Mouse (Mus musculus) neural tube, embryonic 11.5 days (tissue): ENCODE results near the gene Gpr135. TPM values are rescaled to one million over a fixed set of nuclear protein-coding genes. Genes with fewer than 3 reads are reported as not detected.
"Not testable (repeated sequence)": the region's sequence is repeated elsewhere in the genome, so short reads cannot be mapped to it uniquely, and the experiment has no call there.

Source experiments
- ATAC-seq: fragments of 200-750 bp; cut with Nextera tagmentation; 2 replicates; pipeline ENCODE4 v1.8.0; 2017; ENCODE audit warnings: moderate number of reproducible peaks, mild to moderate bottlenecking, moderate TSS enrichment, moderate library complexity; ENCODE audit not compliant: insufficient read depth, low FRiP score, low TSS enrichment
- DNase-seq: peaks from one replicate; pipeline ENCODE4 v3.0.0-alpha.2; 2015; ENCODE audit warnings: low spot score
- H3K27ac ChIP-seq: fragments of 300-500 bp; sonication (generic); 2 replicates; pipeline ENCODE4 v1.5.1; 2014; ENCODE audit warnings: low read depth, mild to moderate bottlenecking, low read length
- H3K27me3 ChIP-seq: fragments of 300-500 bp; sonication (generic); 2 replicates; pipeline ENCODE4 v1.6.1; 2014; ENCODE audit warnings: mild to moderate bottlenecking, low read length, mixed read lengths; ENCODE audit not compliant: control insufficient read depth, insufficient read depth
- H3K36me3 ChIP-seq: fragments of 300-500 bp; sonication (generic); 2 replicates; pipeline ENCODE4 v1.6.1; 2014; ENCODE audit warnings: mild to moderate bottlenecking, low read length, moderate library complexity, mixed read lengths; ENCODE audit not compliant: control insufficient read depth, insufficient read depth
- H3K4me1 ChIP-seq: fragments of 300-500 bp; sonication (generic); 2 replicates; pipeline ENCODE4 v1.6.1; 2014; ENCODE audit warnings: low read length, mixed read lengths; ENCODE audit not compliant: control insufficient read depth, insufficient read depth
- H3K4me2 ChIP-seq: fragments of 300-500 bp; sonication (generic); 2 replicates; pipeline ENCODE4 v1.6.1; 2014; ENCODE audit warnings: low read depth, mild to moderate bottlenecking, moderate library complexity
- H3K4me3 ChIP-seq: fragments of 300-500 bp; sonication (generic); 2 replicates; pipeline ENCODE4 v1.5.1; 2014; ENCODE audit warnings: low read depth, low read length
- H3K9ac ChIP-seq: fragments of 300-500 bp; sonication (generic); 2 replicates; pipeline ENCODE4 v1.6.1; 2014; ENCODE audit warnings: mild to moderate bottlenecking, low read length
- H3K9me3 ChIP-seq: fragments of 300-500 bp; sonication (generic); 2 replicates; pipeline ENCODE4 v1.6.1; 2016; ENCODE audit warnings: low read length; ENCODE audit not compliant: control insufficient read depth
- WGBS: fragments of 180-500 bp; shearing (Covaris S2); extraction: QIAGEN DNeasy Blood & Tissue Kit; methylation state at CpG from one replicate; pipeline ENCODE4 v1.1.7; 2014; 5-methylcytosine and 5-hydroxymethylcytosine counted together
- polyA plus RNA-seq: library from polyadenylated mRNA; unstranded; fragments of >200 nt; fragmentation: Nextera tagmentation; extraction: Ambion mirVana; gene quantifications from 2 replicates; pipeline ENCODE4 v1.2.1, GENCODE M21; 2014

The Gpr135 gene
- polyA plus RNA-seq, 1 experiment from 2014 or later: 0.99 TPM

- 5% methylated on average over 40 of the region's 40 CpGs for WGBS
- Histone ChIP-seq H3K4me2 (peak overlapping the region; percentile 98), H3K27me3 (peaks cover 10% of the 10 kb centered on the region), H3K4me1 (no peaks in the 10 kb centered on the region), H3K9me3 (no peaks in the 10 kb centered on the region), H3K4me3 (peak overlapping the region; percentile 69), H3K36me3 (no peaks in the 10 kb centered on the region), H3K9ac (peak overlapping the region; percentile 59), H3K27ac (0 out of 2 replicates have a peak overlapping the region, but pooled peaks have one; percentile 60)
- ATAC-seq: peak; percentile 3; the same call in 1 of the 2 replicates
- no peak for DNase-seq
Observed at GRCm38 (mm10) chr12:72069626-72070326, 1.1 kb downstream of the Gpr135 start.

DNA sequence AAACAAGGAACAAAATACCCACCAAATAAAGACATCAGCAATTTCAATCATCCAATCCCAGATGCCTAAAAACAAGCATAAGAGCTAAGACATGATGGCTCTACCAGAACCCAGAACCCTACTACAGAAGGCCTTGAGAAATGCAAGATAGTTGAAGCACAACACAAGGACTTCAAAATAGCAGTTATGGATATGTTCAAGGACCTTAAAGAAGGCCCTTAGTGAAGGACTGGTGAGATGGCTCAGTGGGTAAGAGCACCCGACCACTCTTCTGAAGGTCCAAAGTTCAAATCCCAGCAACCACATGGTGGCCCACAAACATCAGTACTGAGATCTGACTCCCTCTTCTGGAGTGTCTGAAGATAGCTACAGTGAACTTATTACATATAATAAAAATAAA lies 13.1 kb downstream of the Gpr135 start:
- no peaks in the 10 kb centered on the region for H3K9me3 ChIP-seq
- H3K4me2 ChIP-seq: no peak overlapping the region
- WGBS: 95% methylated on average over 1 of the region's 1 CpGs
- no peaks in the 10 kb centered on the region for H3K4me1 ChIP-seq
- H3K36me3 ChIP-seq: no peaks in the 10 kb centered on the region
- H3K4me3 ChIP-seq: no peak overlapping the region
- H3K27me3 ChIP-seq: no peaks in the 10 kb centered on the region
- ATAC-seq (no peak), DNase-seq (no peak)
- no peak overlapping the region for H3K27ac ChIP-seq
- H3K9ac ChIP-seq: no peak overlapping the region

DNA sequence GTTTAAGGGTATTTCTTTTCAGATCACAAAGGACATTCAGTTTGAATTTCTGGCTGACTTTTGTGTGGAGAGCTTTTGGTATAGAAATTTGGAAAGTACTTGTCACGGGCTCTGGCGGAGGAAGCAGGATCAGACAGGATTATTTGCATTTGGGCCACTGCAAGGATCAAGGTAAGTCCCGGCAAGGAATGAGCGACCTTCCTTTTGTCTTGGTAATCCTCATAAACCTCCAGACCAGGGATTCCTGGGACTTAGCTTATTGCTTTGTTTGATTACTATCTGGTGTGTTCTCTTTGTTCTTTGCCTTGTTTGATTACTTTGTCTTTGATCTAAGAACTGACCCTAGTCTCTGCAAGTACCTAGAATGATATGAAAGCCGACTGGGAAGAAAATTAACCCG lies 17.1 kb downstream of the Gpr135 start:
- Histone ChIP-seq H3K9ac (no peak overlapping the region), H3K4me2 (no peak overlapping the region), H3K27ac (no peak overlapping the region), H3K4me1 (no peaks in the 10 kb centered on the region), H3K4me3 (no peak overlapping the region), H3K36me3 (no peaks in the 10 kb centered on the region), H3K27me3 (no peaks in the 10 kb centered on the region), H3K9me3 (no peaks in the 10 kb centered on the region)
- no peak for ATAC-seq
- 43% methylated on average over 6 of the region's 6 CpGs for WGBS
- no peak for DNase-seq

DNA sequence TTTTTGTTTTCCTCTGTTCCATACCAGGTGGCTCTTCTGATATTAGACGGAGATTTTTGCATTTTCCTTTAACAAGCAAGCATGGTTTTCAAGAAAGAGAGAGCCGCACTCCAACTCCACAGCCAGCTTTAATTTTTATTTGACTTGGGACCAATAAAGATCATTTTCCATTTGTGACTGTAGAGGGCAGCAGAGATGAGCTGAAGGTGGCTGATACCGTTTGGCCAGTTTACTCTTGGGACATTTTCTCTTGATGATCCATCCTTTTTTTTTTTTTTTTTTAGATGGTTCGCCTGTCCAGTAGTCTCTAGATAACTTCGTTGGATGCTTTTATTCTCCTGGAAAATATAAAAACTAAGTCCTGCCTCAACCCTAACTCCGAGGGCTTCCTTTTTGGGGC lies 17.6 kb downstream of the Gpr135 start:
- DNase-seq: no peak
- no peak overlapping the region for H3K27ac ChIP-seq
- H3K4me3 ChIP-seq: no peak overlapping the region
- WGBS: 47% methylated on average over 6 of the region's 6 CpGs
- H3K4me1 ChIP-seq: no peaks in the 10 kb centered on the region
- H3K9me3 ChIP-seq: no peaks in the 10 kb centered on the region
- H3K4me2 ChIP-seq: no peak overlapping the region
- no peak for ATAC-seq
- no peaks in the 10 kb centered on the region for H3K36me3 ChIP-seq
- H3K9ac ChIP-seq: no peak overlapping the region
- no peaks in the 10 kb centered on the region for H3K27me3 ChIP-seq

GRCm38 (mm10) chr12:72052571-72052970 lies 18.4 kb downstream of the Gpr135 start:
- H3K4me3 ChIP-seq: no peak overlapping the region
- WGBS: 83% methylated on average over 6 of the region's 6 CpGs
- ATAC-seq (no peak), DNase-seq (no peak)
- no peaks in the 10 kb centered on the region for H3K4me1 ChIP-seq
- H3K27ac ChIP-seq: no peak overlapping the region
- H3K27me3 ChIP-seq: no peaks in the 10 kb centered on the region
- H3K9me3 ChIP-seq: no peaks in the 10 kb centered on the region
- no peak overlapping the region for H3K4me2 ChIP-seq
- no peak overlapping the region for H3K9ac ChIP-seq
- H3K36me3 ChIP-seq: no peaks in the 10 kb centered on the region

DNA sequence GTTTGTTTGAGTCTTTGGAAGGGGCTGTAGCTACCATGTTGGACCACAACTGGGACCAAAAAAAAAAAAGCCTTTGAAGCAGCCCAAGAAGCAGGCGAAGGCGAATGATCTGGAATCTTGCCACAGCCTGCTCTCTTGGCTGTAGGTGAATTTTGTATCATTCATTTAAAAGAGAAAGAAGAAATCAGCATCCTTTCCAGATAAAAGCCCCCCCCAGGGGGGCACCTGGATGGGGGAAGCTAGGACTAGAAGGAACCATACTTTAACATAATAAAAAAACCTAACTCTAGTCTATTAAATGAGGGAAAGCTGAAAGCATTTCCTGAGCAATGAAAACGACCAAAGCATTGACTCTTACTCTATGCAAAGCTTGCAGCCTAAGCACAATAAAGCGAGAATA lies 20.1 kb downstream of the Gpr135 start:
- Histone ChIP-seq H3K36me3 (no peaks in the 10 kb centered on the region), H3K4me2 (no peak overlapping the region), H3K27ac (no peak overlapping the region), H3K9ac (no peak overlapping the region), H3K9me3 (no peaks in the 10 kb centered on the region), H3K27me3 (no peaks in the 10 kb centered on the region), H3K4me1 (no peaks in the 10 kb centered on the region), H3K4me3 (no peak overlapping the region)
- DNase-seq (no peak), ATAC-seq (no peak)
- WGBS: 88% methylated on average over 4 of the region's 4 CpGs

DNA sequence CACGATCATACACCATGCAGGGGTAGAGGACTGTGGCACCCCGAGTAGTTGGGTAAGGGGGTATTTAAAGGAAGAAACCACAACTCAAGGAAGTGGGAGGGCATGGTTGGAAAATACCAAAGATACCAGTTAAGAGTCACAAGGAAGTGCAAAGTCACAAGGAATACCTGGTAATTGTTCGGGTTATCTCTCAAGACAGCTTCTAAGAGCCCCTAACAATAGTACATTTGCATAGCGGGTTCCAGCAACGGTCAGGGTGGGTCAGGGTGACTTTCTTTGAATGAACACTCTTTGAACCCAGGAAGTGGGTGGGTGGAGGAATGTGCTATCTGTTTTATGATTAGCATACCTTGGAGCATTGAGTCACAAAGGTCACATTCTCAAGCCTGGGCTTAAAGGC lies 20.8 kb downstream of the Gpr135 start:
- H3K9ac ChIP-seq, ATAC-seq, H3K36me3 ChIP-seq, H3K4me2 ChIP-seq, H3K4me1 ChIP-seq, H3K9me3 ChIP-seq, DNase-seq, H3K4me3 ChIP-seq, H3K27ac ChIP-seq, H3K27me3 ChIP-seq: not testable (repeated sequence)
- 94% methylated on average over 5 of the region's 5 CpGs for WGBS

DNA sequence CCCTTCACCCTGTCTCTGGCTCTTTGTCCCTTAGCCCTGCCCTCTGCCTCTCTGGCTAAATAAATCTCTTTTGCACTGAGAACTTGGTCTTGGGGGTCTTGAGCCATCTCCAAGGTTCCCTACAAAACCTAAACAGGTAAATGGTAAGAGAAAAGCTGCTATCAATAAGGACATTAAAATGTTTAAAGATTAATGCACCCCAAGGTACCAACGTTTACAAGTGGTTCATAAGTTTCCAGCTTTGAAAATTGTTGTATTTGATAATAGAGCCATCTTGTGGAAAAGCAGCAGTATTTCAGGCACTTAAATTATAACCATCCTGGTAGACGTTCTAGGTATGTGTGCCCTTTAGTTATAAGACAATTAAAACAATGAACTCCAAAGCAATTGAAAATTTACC lies 23.4 kb downstream of the Gpr135 start:
- DNase-seq (no peak), ATAC-seq (no peak)
- Histone ChIP-seq H3K27ac (no peak overlapping the region), H3K4me2 (no peak overlapping the region), H3K9me3 (no peaks in the 10 kb centered on the region), H3K27me3 (no peaks in the 10 kb centered on the region), H3K36me3 (no peaks in the 10 kb centered on the region), H3K4me3 (no peak overlapping the region), H3K4me1 (no peaks in the 10 kb centered on the region), H3K9ac (no peak overlapping the region)
- WGBS: 12% methylated on average over 2 of the region's 2 CpGs

- Histone ChIP-seq H3K4me2 (no peak overlapping the region), H3K4me3 (no peak overlapping the region), H3K36me3 (no peaks in the 10 kb centered on the region), H3K9ac (no peak overlapping the region), H3K27ac (no peak overlapping the region), H3K4me1 (no peaks in the 10 kb centered on the region), H3K9me3 (no peaks in the 10 kb centered on the region), H3K27me3 (no peaks in the 10 kb centered on the region)
- no peak for ATAC-seq
- no peak for DNase-seq
- WGBS: 92% methylated on average over 3 of the region's 3 CpGs
Observed at GRCm38 (mm10) chr12:72041238-72041637, 29.7 kb downstream of the Gpr135 start.
